Mouse (Mus musculus) bone marrow, adult 2 months (tissue): Measurements from ENCODE around the gene Vps13d.

ENCODE experiments used
- CTCF ChIP-seq: fragments of 200-500 bp; IDR thresholded peaks from 2 replicates; pipeline ENCODE4 v1.5.1; 2011; ENCODE audit warnings: low read length, control low read depth; ENCODE audit not compliant: control insufficient read depth, insufficient read depth
- POLR2A ChIP-seq: fragments of 200-500 bp; IDR thresholded peaks from 2 replicates; pipeline ENCODE4 v1.6.1; 2011; ENCODE audit warnings: low read depth, mild to moderate bottlenecking, control low read depth, low read length, borderline replicate concordance; ENCODE audit not compliant: control insufficient read depth

- TF ChIP-seq POLR2A = no peak
- TF ChIP-seq CTCF = no peak
Measured at GRCm38 (mm10) chr4:145143533-145143932, 51.3 kb downstream of the Vps13d start.
